In genomic region chr2:74073396-74073795, GRCm38 (mm10) we compare ENCODE assay signal across 20 mouse cellular contexts.
A peak's percentile ranks its signal among the peaks of the same experiment; 100 is the strongest.
DNase-seq lines count a peak whose midpoint lies in the region; ATAC-seq and TF ChIP-seq lines count a peak whose summit lies in the region.
"Had no signal": no experiment of that assay in that cellular context is flagged by ENCODE, and none has a peak within 500 bp of the region (broad histone marks: within the 10 kb centered on the region; RNA-seq: fewer than 3 reads in every experiment).

No protein-coding gene starts in this region.

- H3K4me2 ChIP-seq in midbrain, postnatal 0 days (ENCODE audit: low read depth, low read length, poor library complexity, severe bottlenecking): no peak overlapping the region
- H3K4me2 ChIP-seq in limb, embryonic 13.5 days (replicated peaks): no peak overlapping the region
- H3K4me2 ChIP-seq: embryonic facial prominence, embryonic 13.5 days; forebrain, embryonic 12.5 days; heart, embryonic 13.5 days; hindbrain, embryonic 12.5 days had no signal

- H3K27ac ChIP-seq in midbrain, embryonic 10.5 days (replicated peaks): peak overlapping the region; percentile 60; the same call in 1 of the 2 replicates
- H3K27ac ChIP-seq in midbrain, postnatal 0 days (ENCODE audit: low read depth, low read length): no peak overlapping the region
- peak overlapping the region; percentile 76 for H3K27ac ChIP-seq in limb, embryonic 13.5 days
- H3K27ac ChIP-seq: embryonic facial prominence, embryonic 13.5 days; forebrain, embryonic 12.5 days; heart, embryonic 13.5 days; hindbrain, embryonic 12.5 days; hindbrain, postnatal 0 days had no signal

- 0 out of 2 replicates have a peak, but pooled peaks cover 2% of the 10 kb centered on the region for H3K27me3 ChIP-seq in midbrain, embryonic 10.5 days (ENCODE audit: low read depth, poor library complexity, severe bottlenecking)
- H3K27me3 ChIP-seq in midbrain, postnatal 0 days (ENCODE audit: insufficient read depth, low read length): no peaks in the 10 kb centered on the region
- no peaks in the 10 kb centered on the region for H3K27me3 ChIP-seq in limb, embryonic 13.5 days
- H3K27me3 ChIP-seq: embryonic facial prominence, embryonic 13.5 days; heart, embryonic 13.5 days; hindbrain, embryonic 12.5 days had no signal

- TF ChIP-seq POLR2A in brain, embryonic 14.5 days (IDR thresholded peaks at IDR 0.05; ENCODE audit: borderline replicate concordance, extremely low read depth, insufficient read depth, insufficient read length, poor library complexity, severe bottlenecking): no peak

- no peak overlapping the region for H3K4me3 ChIP-seq in midbrain, embryonic 10.5 days
- H3K4me3 ChIP-seq in midbrain, postnatal 0 days (ENCODE audit: low read depth, low read length): no peak overlapping the region
- H3K4me3 ChIP-seq in limb, embryonic 13.5 days: no peak overlapping the region
- H3K4me3 ChIP-seq: embryonic facial prominence, embryonic 13.5 days; forebrain, embryonic 12.5 days; heart, embryonic 13.5 days; hindbrain, embryonic 12.5 days had no signal

- no peaks in the 10 kb centered on the region for H3K9me3 ChIP-seq in midbrain, embryonic 10.5 days (replicated peaks)
- H3K9me3 ChIP-seq in midbrain, postnatal 0 days (ENCODE audit: low read length): no peaks in the 10 kb centered on the region
- H3K9me3 ChIP-seq in limb, embryonic 13.5 days: no peaks in the 10 kb centered on the region
- H3K9me3 ChIP-seq: embryonic facial prominence, embryonic 13.5 days; forebrain, embryonic 12.5 days; heart, embryonic 13.5 days; hindbrain, embryonic 12.5 days had no signal

- no peak for DNase-seq in midbrain, embryonic 10.5 days (ENCODE audit: low spot score)
- no peak for DNase-seq in midbrain, postnatal 0 days (ENCODE audit: low spot score)
- peak; percentile 76 for DNase-seq in R1 (ENCODE audit: low read depth, low spot score)
- DNase-seq in brain, embryonic 14.5 days (ENCODE audit: low read depth): peak; percentile 26
- no peak for DNase-seq in cerebellum, adult 9-10 months
- DNase-seq: adrenal gland, postnatal 10 days; cerebellum, adult 2 months; cerebellum, postnatal 14 days; gastrocnemius, postnatal 14 days; heart, postnatal 36 days; kidney, adult 11 months had no signal

- WGBS in midbrain, embryonic 10.5 days: 78% methylated on average over 1 of the region's 1 CpGs
- WGBS in midbrain, postnatal 0 days: 86% methylated on average over 1 of the region's 1 CpGs
- WGBS in limb, embryonic 13.5 days: 82% methylated on average over 1 of the region's 1 CpGs

- no peak overlapping the region for H3K9ac ChIP-seq in midbrain, postnatal 0 days (replicated peaks; ENCODE audit: low read length, poor library complexity, severe bottlenecking)
- no peak overlapping the region for H3K9ac ChIP-seq in limb, embryonic 13.5 days
- H3K9ac ChIP-seq: embryonic facial prominence, embryonic 13.5 days; forebrain, embryonic 12.5 days; heart, embryonic 13.5 days; hindbrain, embryonic 12.5 days had no signal

- H3K4me1 ChIP-seq in midbrain, embryonic 10.5 days: peaks cover 34% of the 10 kb centered on the region
- H3K4me1 ChIP-seq in midbrain, postnatal 0 days (ENCODE audit: insufficient read depth, low read length): no peaks in the 10 kb centered on the region
- peaks cover 43% of the 10 kb centered on the region for H3K4me1 ChIP-seq in limb, embryonic 13.5 days
- H3K4me1 ChIP-seq: embryonic facial prominence, embryonic 13.5 days; heart, embryonic 13.5 days had no signal

- no peaks in the 10 kb centered on the region for H3K36me3 ChIP-seq in midbrain, embryonic 10.5 days
- no peaks in the 10 kb centered on the region for H3K36me3 ChIP-seq in midbrain, postnatal 0 days (ENCODE audit: insufficient read depth, low read length)
- H3K36me3 ChIP-seq in limb, embryonic 13.5 days: no peaks in the 10 kb centered on the region
- H3K36me3 ChIP-seq: embryonic facial prominence, embryonic 13.5 days; forebrain, embryonic 12.5 days; heart, embryonic 13.5 days; hindbrain, embryonic 12.5 days had no signal

- TF ChIP-seq CTCF in midbrain, postnatal 0 days (IDR thresholded peaks at IDR 0.05): no peak
- no peak for TF ChIP-seq CTCF in brain, embryonic 14.5 days (IDR thresholded peaks at IDR 0.05; ENCODE audit: borderline replicate concordance, extremely low read depth, insufficient read depth, insufficient read length)

- ATAC-seq in midbrain, postnatal 0 days (ENCODE audit: low FRiP score): no peak
- no peak for ATAC-seq in limb, embryonic 13.5 days (ENCODE audit: low FRiP score, low read depth)
- ATAC-seq in cerebellum, adult (ENCODE audit: insufficient number of reproducible peaks, low FRiP score, low TSS enrichment): no peak
- ATAC-seq: forebrain, embryonic 16.5 days; hindbrain, postnatal 0 days; Patski had no signal

Comparison
In these comparisons a context has a peak if more than half of its experiments do, and no peak if none do; other contexts are left out.
1. DNase-seq: peak in R1 (single experiment) and brain, embryonic 14.5 days (single experiment); none in midbrain, embryonic 10.5 days (single experiment), midbrain, postnatal 0 days (single experiment) and cerebellum, adult 9-10 months (single experiment).